Mouse (Mus musculus) MEL (cell line): Measurements from ENCODE around the gene Kif4. TPM values are rescaled to one million over a fixed set of nuclear protein-coding genes. Genes with fewer than 3 reads are reported as not detected.

ENCODE experiments used
- DNase-seq: peaks from one replicate; pipeline ENCODE4 v3.0.0; 2011; ENCODE audit warnings: low read depth, low spot score
- H3K27ac ChIP-seq: 2 replicates; pipeline ENCODE4 v1.5.1; 2012; ENCODE audit warnings: low read depth, mild to moderate bottlenecking, control low read depth, low read length, moderate library complexity; ENCODE audit not compliant: control insufficient read depth
- H3K27me3 ChIP-seq, 2 experiments: fragments of 150-350 bp in 1 of 2; sonication (generic) in 1 of 2; 2 replicates each; pipeline ENCODE4 v1.6.1; 2012; ENCODE audit warnings: low read length in 2 of 2, mild to moderate bottlenecking in 2 of 2, improper control_type of control experiment in 1 of 2, moderate library complexity in 1 of 2; ENCODE audit not compliant: insufficient read depth in 2 of 2, control insufficient read depth in 1 of 2
- H3K36me3 ChIP-seq, 2 experiments: 2 replicates each; pipeline ENCODE4 v1.6.1; 2012 to 2014; ENCODE audit warnings: low read length in 2 of 2, improper control_type of control experiment in 1 of 2, inconsistent platforms in 1 of 2, mild to moderate bottlenecking in 1 of 2; ENCODE audit not compliant: insufficient read depth in 2 of 2, control insufficient read depth in 1 of 2
- H3K4me1 ChIP-seq, 2 experiments: fragments of 150-350 bp in 1 of 2; sonication (generic) in 1 of 2; 2 replicates each; pipeline ENCODE4 v1.6.1; 2012; ENCODE audit warnings: low read length in 2 of 2, improper control_type of control experiment in 1 of 2, mild to moderate bottlenecking in 1 of 2; ENCODE audit not compliant: insufficient read depth in 2 of 2, control insufficient read depth in 1 of 2
- H3K4me3 ChIP-seq, 2 experiments: fragments of 150-350 bp in 1 of 2; sonication (generic) in 1 of 2; 2 replicates each; pipeline ENCODE4 v1.5.1; 2012; ENCODE audit warnings: low read depth in 2 of 2, low read length in 2 of 2, mild to moderate bottlenecking in 2 of 2, moderate library complexity in 2 of 2, control low read depth in 1 of 2, improper control_type of control experiment in 1 of 2; ENCODE audit not compliant: control insufficient read depth in 1 of 2, insufficient read depth in 1 of 2
- H3K79me2 ChIP-seq: 2 replicates; pipeline ENCODE4 v1.6.1; 2012; ENCODE audit warnings: mild to moderate bottlenecking, low read length, moderate library complexity; ENCODE audit not compliant: control insufficient read depth, poor library complexity, insufficient read depth
- H3K9ac ChIP-seq: 2 replicates; pipeline ENCODE4 v1.6.1; 2012; ENCODE audit warnings: low read depth, mild to moderate bottlenecking, control low read depth, low read length, moderate library complexity; ENCODE audit not compliant: control insufficient read depth, poor library complexity, severe bottlenecking
- H3K9me3 ChIP-seq: fragments of 150-350 bp; sonication (generic); replicated peaks from 2 replicates; pipeline ENCODE4 v1.6.1; 2012; ENCODE audit warnings: mild to moderate bottlenecking, low read length, improper control_type of control experiment, moderate library complexity; ENCODE audit not compliant: insufficient read depth
- ELF1 ChIP-seq: IDR thresholded peaks from 2 replicates; pipeline ENCODE4 v1.6.1; 2014; ENCODE audit warnings: low read depth, mild to moderate bottlenecking, inconsistent platforms, low read length, improper control_type of control experiment, moderate library complexity
- EP300 ChIP-seq, 2 experiments: IDR thresholded peaks; 2 replicates each; pipeline ENCODE4 v1.6.1; 2011; ENCODE audit warnings: improper control_type of control experiment in 2 of 2, low read length in 2 of 2, low read depth in 1 of 2, mild to moderate bottlenecking in 1 of 2
- GABPA ChIP-seq: IDR thresholded peaks from 2 replicates; pipeline ENCODE4 v1.6.1; 2012; ENCODE audit warnings: low read depth, mild to moderate bottlenecking, inconsistent platforms, low read length, improper control_type of control experiment, moderate library complexity
- GATA1 ChIP-seq: IDR thresholded peaks from 2 replicates; pipeline ENCODE4 v1.6.1; 2011; ENCODE audit warnings: low read depth, low read length, improper control_type of control experiment
- HCFC1 ChIP-seq: IDR thresholded peaks from 2 replicates; pipeline ENCODE4 v1.6.1; 2012; ENCODE audit warnings: low read depth, mild to moderate bottlenecking, inconsistent platforms, low read length, improper control_type of control experiment, moderate library complexity
- JUND ChIP-seq: IDR thresholded peaks from 2 replicates; pipeline ENCODE4 v1.6.1; 2011; ENCODE audit warnings: low read depth, mild to moderate bottlenecking, improper control_type of control experiment, low read length
- MAFK ChIP-seq: IDR thresholded peaks from 2 replicates; pipeline ENCODE4 v1.6.1; 2011; ENCODE audit warnings: low read depth, mild to moderate bottlenecking, low read length, improper control_type of control experiment, borderline replicate concordance
- MEF2A ChIP-seq: IDR thresholded peaks from 2 replicates; pipeline ENCODE4 v1.6.1; 2014; ENCODE audit warnings: low read depth, mild to moderate bottlenecking, inconsistent platforms, low read length, improper control_type of control experiment; ENCODE audit not compliant: poor library complexity, insufficient replicate concordance, severe bottlenecking; ENCODE audit errors: extremely low read depth
- MXI1 ChIP-seq: IDR thresholded peaks from 2 replicates; pipeline ENCODE4 v1.6.1; 2011; ENCODE audit warnings: mild to moderate bottlenecking, low read depth, low read length, improper control_type of control experiment
- POLR2A ChIP-seq, 2 experiments: IDR thresholded peaks; 2 replicates each; pipeline ENCODE4 v1.6.1; 2011 to 2012; ENCODE audit warnings: low read length in 2 of 2, mild to moderate bottlenecking in 2 of 2, control low read depth in 1 of 2, improper control_type of control experiment in 1 of 2, low read depth in 1 of 2, moderate library complexity in 1 of 2; ENCODE audit not compliant: control insufficient read depth in 1 of 2, insufficient read depth in 1 of 2, poor library complexity in 1 of 2
- POLR2AphosphoS2 ChIP-seq: IDR thresholded peaks from 2 replicates; pipeline ENCODE4 v1.6.1; 2011; ENCODE audit warnings: low read length, improper control_type of control experiment
- POLR2AphosphoS5 ChIP-seq: IDR thresholded peaks from 2 replicates; pipeline ENCODE4 v1.6.1; 2012; ENCODE audit warnings: low read depth, borderline replicate concordance, mild to moderate bottlenecking, inconsistent platforms, low read length, moderate library complexity, mixed read lengths
- RCOR1 ChIP-seq: IDR thresholded peaks from 2 replicates; pipeline ENCODE4 v1.6.1; 2012; ENCODE audit warnings: low read depth, mild to moderate bottlenecking, inconsistent platforms, low read length, improper control_type of control experiment
- USF1 ChIP-seq: IDR thresholded peaks from 2 replicates; pipeline ENCODE4 v1.6.1; 2014; ENCODE audit warnings: low read depth, mild to moderate bottlenecking, inconsistent platforms, low read length, improper control_type of control experiment, moderate library complexity
- USF2 ChIP-seq, 2 experiments: IDR thresholded peaks; 2 replicates each; pipeline ENCODE4 v1.6.1; 2011 to 2012; ENCODE audit warnings: improper control_type of control experiment in 2 of 2, low read length in 2 of 2, borderline replicate concordance in 1 of 2, inconsistent platforms in 1 of 2, low read depth in 1 of 2, mild to moderate bottlenecking in 1 of 2; ENCODE audit not compliant: insufficient read depth in 1 of 2
- ZKSCAN1 ChIP-seq: IDR thresholded peaks from 2 replicates; pipeline ENCODE4 v1.6.1; 2012; ENCODE audit warnings: low read depth, mild to moderate bottlenecking, inconsistent platforms, low read length, improper control_type of control experiment, moderate library complexity
- ZMIZ1 ChIP-seq: IDR thresholded peaks from 2 replicates; pipeline ENCODE4 v1.6.1; 2012; ENCODE audit warnings: low read depth, mild to moderate bottlenecking, inconsistent platforms, low read length, improper control_type of control experiment, moderate library complexity
- polyA plus RNA-seq, 2 experiments: library from polyadenylated mRNA; stranded (reverse) in 1 of 2; unstranded in 1 of 2; fragments of >175 nt in 1 of 2; fragments of >200 nt in 1 of 2; gene quantifications; 2 replicates each; pipeline versions ENCODE4 v1.2.1 to v1.2.4; 2012; ENCODE audit warnings: low replicate concordance in 2 of 2, low read depth in 1 of 2; ENCODE audit not compliant: insufficient read length in 2 of 2, insufficient read depth in 1 of 2, missing spikeins in 1 of 2
- total RNA-seq: library from RNA; depleted of rRNA; stranded (reverse); fragments of 300-350 nt; gene quantifications from 2 replicates; pipeline ENCODE4 v1.2.3, GENCODE M21; 2012

The Kif4 gene
- total and polyA plus RNA-seq, 3 experiments, result 30.2 to 153 (median 35.2) TPM

GRCm38 (mm10) chrX:100686527-100686926, 61.0 kb downstream of the Kif4 start:
- H3K27ac ChIP-seq, result no peak overlapping the region
- no peaks in the 10 kb centered on the region for H3K27me3 ChIP-seq
- no peak overlapping the region for H3K9ac ChIP-seq
- peak; percentile 41 for DNase-seq
- no peaks in the 10 kb centered on the region for H3K79me2 ChIP-seq
- no peak overlapping the region for H3K4me3 ChIP-seq
- H3K4me1 ChIP-seq, result no peaks in the 10 kb centered on the region; a peak in 1 of 4 replicates
- peaks cover 0 to 2% of the 10 kb centered on the region in 2 experiments; a peak in 3 of 4 replicates for H3K36me3 ChIP-seq
- no peaks in the 10 kb centered on the region for H3K9me3 ChIP-seq
- TF ChIP-seq GATA1, result 0 out of 2 replicates have a peak, but pooled peaks have one; percentile 43
- TF ChIP-seq HCFC1, result no peak
- TF ChIP-seq, all 39 proteins: peak for 1

GRCm38 (mm10) chrX:100687360-100688032, 62.0 kb downstream of the Kif4 start:
- TF ChIP-seq POLR2AphosphoS2, result no peak
- TF ChIP-seq RCOR1, result no peak
- TF ChIP-seq USF2 (IDR thresholded peaks at IDR 0.05; ENCODE audit: borderline replicate concordance in 1 of 2, insufficient read depth in 1 of 2, low read depth in 1 of 2, low read length in 2 of 2), result no peak
- no peak for TF ChIP-seq JUND
- no peak for TF ChIP-seq POLR2A (IDR thresholded peaks at IDR 0.05; ENCODE audit: control insufficient read depth in 1 of 2, insufficient read depth in 1 of 2, low read depth in 1 of 2, low read length in 2 of 2, poor library complexity in 1 of 2)
- TF ChIP-seq MAFK, result no peak
- no peak for TF ChIP-seq ZMIZ1
- TF ChIP-seq POLR2AphosphoS5, result no peak
- TF ChIP-seq ELF1, result no peak
- TF ChIP-seq ZKSCAN1, result no peak
- TF ChIP-seq GABPA, result no peak
- no peak for TF ChIP-seq MEF2A
- no peak for TF ChIP-seq EP300 (IDR thresholded peaks at IDR 0.05; ENCODE audit: low read depth in 1 of 2, low read length in 2 of 2)
- no peak for TF ChIP-seq MXI1
- no peak for TF ChIP-seq USF1
- no peaks in the 10 kb centered on the region for H3K9me3 ChIP-seq
- H3K79me2 ChIP-seq, result no peaks in the 10 kb centered on the region
- no peak overlapping the region for H3K9ac ChIP-seq
- H3K27ac ChIP-seq, result no peak overlapping the region
- H3K4me1 ChIP-seq, result no peaks in the 10 kb centered on the region; a peak in 1 of 4 replicates
- DNase-seq, result no peak
- no peak overlapping the region for H3K4me3 ChIP-seq
- no peaks in the 10 kb centered on the region for H3K27me3 ChIP-seq
- peaks cover 0 to 2% of the 10 kb centered on the region in 2 experiments; a peak in 3 of 4 replicates for H3K36me3 ChIP-seq
